In genomic region chr7:121539405-121540275, GRCm38 (mm10) we compare ENCODE assay signal across 8 mouse cellular contexts.
DNase-seq lines count a peak whose midpoint lies in the region; TF ChIP-seq lines count a peak whose summit lies in the region.
"Had no signal": no experiment of that assay in that cellular context is flagged by ENCODE, and none has a peak within 500 bp of the region (broad histone marks: within the 10 kb centered on the region; RNA-seq: fewer than 3 reads in every experiment).

No protein-coding gene starts in this region.

- TF ChIP-seq CTCF in testis, adult 2 months (IDR thresholded peaks at IDR 0.05; ENCODE audit: control insufficient read depth, insufficient read depth, insufficient replicate concordance, low read depth, low read length), result peak; percentile 75; the same call in 1 of the 2 replicates

- H3K4me1 ChIP-seq in megakaryocyte, embryonic 14.5 days, result peaks cover 65% of the 10 kb centered on the region
- H3K4me1 ChIP-seq in testis, adult 2 months (ENCODE audit: control insufficient read depth, insufficient read depth, low read length), result peaks cover 4% of the 10 kb centered on the region

- H3K27ac ChIP-seq in testis, adult 2 months (ENCODE audit: control insufficient read depth, insufficient read depth, low read depth, low read length), result no peak overlapping the region

- peaks cover 8% of the 10 kb centered on the region for H3K36me3 ChIP-seq in megakaryocyte, embryonic 14.5 days (replicated peaks; ENCODE audit: low read length)
- H3K36me3 ChIP-seq in testis, adult 2 months (ENCODE audit: control insufficient read depth, insufficient read depth, low read length), result no peaks in the 10 kb centered on the region

- no peak for TF ChIP-seq POLR2A in testis, adult 2 months (IDR thresholded peaks at IDR 0.05; ENCODE audit: control insufficient read depth, low read depth, low read length)

- peaks cover 5% of the 10 kb centered on the region; the same call in 1 of the 2 replicates for H3K9me3 ChIP-seq in megakaryocyte, embryonic 14.5 days

- H3K27me3 ChIP-seq in megakaryocyte, embryonic 14.5 days (replicated peaks), result no peaks in the 10 kb centered on the region
- no peaks in the 10 kb centered on the region for H3K27me3 ChIP-seq in testis, adult 2 months (ENCODE audit: control insufficient read depth, insufficient read depth, low read length)

- H3K4me3 ChIP-seq in megakaryocyte, embryonic 14.5 days (replicated peaks), result peak overlapping the region; percentile 70
- H3K4me3 ChIP-seq in testis, adult 2 months (ENCODE audit: control insufficient read depth, low read depth, low read length), result no peak overlapping the region
- H3K4me3 ChIP-seq: erythroblast, embryonic 14.5 days had no signal

- peak; percentile 4 for DNase-seq in urinary bladder, postnatal 25 days (ENCODE audit: low spot score)
- DNase-seq in urinary bladder, postnatal 4 days (ENCODE audit: low spot score in 2 of 2), result no peak
- DNase-seq in cerebellum, adult 11-12 months, result peak; percentile 21
- peak; percentile 66 to 76 for DNase-seq in frontal cortex, postnatal 10 days (ENCODE audit: low spot score in 2 of 2)
- DNase-seq in layer of hippocampus, postnatal 10 days (ENCODE audit: low spot score in 2 of 2), result peak; percentile 84 to 85

Comparison
In these comparisons a context has a peak if more than half of its experiments do, and no peak if none do; other contexts are left out.
1. DNase-seq: peak in urinary bladder, postnatal 25 days (single experiment), cerebellum, adult 11-12 months (single experiment), frontal cortex, postnatal 10 days (2 of 2) and layer of hippocampus, postnatal 10 days (2 of 2); none in urinary bladder, postnatal 4 days (0 of 2).